Mouse (Mus musculus) heart, adult 2 months (tissue): ENCODE data around the gene Lmna.

Source experiments
- CTCF ChIP-seq: fragments of 200-600 bp; IDR thresholded peaks from 2 replicates; pipeline ENCODE4 v1.8.1; 2022; ENCODE audit warnings: antibody characterized with exemption, mild to moderate bottlenecking, moderate library complexity
- EP300 ChIP-seq: fragments of 200-500 bp; IDR thresholded peaks from 2 replicates; pipeline ENCODE4 v1.6.1; 2011; ENCODE audit warnings: low read depth, low read length, control low read depth; ENCODE audit not compliant: insufficient read depth

DNA sequence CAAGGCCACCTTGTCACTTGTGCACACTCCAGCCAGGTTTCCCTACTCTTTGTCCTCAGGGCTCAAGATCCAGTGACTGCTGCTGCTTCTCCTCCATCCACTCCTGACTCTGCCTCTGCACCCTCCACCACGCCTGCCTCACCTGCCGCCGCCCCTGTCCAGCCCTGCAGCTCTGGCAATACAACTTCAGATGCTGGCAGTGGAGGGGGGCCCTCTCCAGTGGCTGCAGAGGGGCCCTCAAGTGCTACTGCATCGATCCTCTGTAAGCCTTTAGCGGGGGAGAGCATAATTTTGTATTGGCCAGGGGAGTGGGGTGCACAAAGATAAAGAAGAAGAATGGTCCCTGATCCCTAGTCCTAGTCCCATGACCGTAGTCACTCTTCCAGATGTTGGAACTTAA is 46.0 kb upstream of the Lmna start:
- no peak for TF ChIP-seq EP300
- no peak for TF ChIP-seq CTCF
